Mouse (Mus musculus) liver, embryonic 12.5 days (tissue): Measurements from ENCODE around the gene Fkbpl. TPM values are rescaled to one million over a fixed set of nuclear protein-coding genes. Genes with fewer than 3 reads are reported as not detected.
A peak's percentile ranks its signal among the peaks of the same experiment; 100 is the strongest.

Experiments
- ATAC-seq: fragments of 200-750 bp; cut with Nextera tagmentation; 2 replicates; pipeline ENCODE4 v1.8.0; 2017; ENCODE audit warnings: moderate number of reproducible peaks, mild to moderate bottlenecking, moderate library complexity
- H3K27ac ChIP-seq: fragments of 300-500 bp; sonication (generic); 2 replicates; pipeline ENCODE4 v1.5.1; 2016; ENCODE audit warnings: mild to moderate bottlenecking
- H3K27me3 ChIP-seq: fragments of 300-500 bp; sonication (generic); replicated peaks from 2 replicates; pipeline ENCODE4 v1.6.1; 2016; ENCODE audit warnings: mild to moderate bottlenecking, moderate library complexity
- H3K36me3 ChIP-seq: fragments of 300-500 bp; sonication (generic); 2 replicates; pipeline ENCODE4 v1.6.1; 2016; ENCODE audit warnings: mild to moderate bottlenecking, moderate library complexity
- H3K4me1 ChIP-seq: fragments of 300-500 bp; sonication (generic); 2 replicates; pipeline ENCODE4 v1.6.1; 2016
- H3K4me2 ChIP-seq: fragments of 300-500 bp; sonication (generic); 2 replicates; pipeline ENCODE4 v1.6.1; 2016; ENCODE audit warnings: mild to moderate bottlenecking, moderate library complexity
- H3K4me3 ChIP-seq: fragments of 300-500 bp; sonication (generic); 2 replicates; pipeline ENCODE4 v1.5.1; 2016; ENCODE audit warnings: mild to moderate bottlenecking, moderate library complexity
- H3K9ac ChIP-seq: fragments of 300-500 bp; sonication (generic); 2 replicates; pipeline ENCODE4 v1.6.1; 2016; ENCODE audit warnings: mild to moderate bottlenecking, moderate library complexity
- H3K9me3 ChIP-seq: fragments of 300-500 bp; sonication (generic); replicated peaks from 2 replicates; pipeline ENCODE4 v1.6.1; 2016; ENCODE audit warnings: mild to moderate bottlenecking, moderate library complexity
- WGBS: fragments of 180-500 bp; shearing (Covaris S2); methylation state at CpG from one replicate; pipeline ENCODE4 v1.1.7; 2016; ENCODE audit not compliant: insufficient replicate concordance; 5-methylcytosine and 5-hydroxymethylcytosine counted together
- polyA plus RNA-seq: library from polyadenylated mRNA; unstranded; fragments of >200 nt; fragmentation: Nextera tagmentation; extraction: Ambion mirVana; gene quantifications from 2 replicates; pipeline ENCODE4 v1.2.1, GENCODE M21; 2016

Gene Fkbpl
- polyA plus RNA-seq, 1 experiment from 2014 or later, result 7.1 TPM

DNA sequence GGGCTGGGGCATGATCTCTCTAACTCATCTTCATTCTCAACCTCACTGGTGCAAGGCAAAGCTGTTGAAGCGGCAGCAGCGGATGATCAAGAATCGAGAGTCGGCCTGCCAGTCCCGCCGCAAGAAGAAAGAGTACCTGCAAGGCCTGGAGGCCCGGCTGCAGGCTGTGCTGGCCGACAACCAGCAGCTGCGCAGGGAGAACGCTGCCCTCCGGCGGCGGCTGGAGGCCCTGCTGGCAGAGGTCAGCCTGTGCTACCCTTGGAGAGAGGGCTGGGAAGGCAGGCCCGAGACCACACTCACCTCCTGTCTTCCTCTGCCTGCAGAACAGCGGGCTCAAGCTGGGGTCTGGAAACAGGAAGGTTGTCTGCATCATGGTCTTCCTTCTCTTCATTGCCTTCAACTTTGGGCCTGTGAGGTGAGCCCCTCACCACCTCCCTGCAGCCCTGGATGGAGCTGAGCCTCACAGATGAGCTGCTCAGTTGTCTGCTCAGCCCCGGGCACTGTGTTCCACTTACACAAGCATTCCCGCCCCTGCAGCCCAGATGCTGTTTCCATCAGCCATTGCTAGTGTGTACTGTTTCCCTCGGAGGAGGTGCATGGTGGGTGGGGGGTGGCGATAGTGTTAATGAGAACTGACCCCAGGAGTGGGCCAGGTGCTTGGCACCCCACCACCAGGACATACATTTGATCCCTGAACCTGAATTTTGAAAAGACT is 7.1 kb downstream of the Fkbpl start:
- no peak overlapping the region for H3K9ac ChIP-seq
- H3K36me3 ChIP-seq, result peaks cover 68% of the 10 kb centered on the region
- no peak overlapping the region for H3K27ac ChIP-seq
- peaks cover 20% of the 10 kb centered on the region for H3K4me1 ChIP-seq
- no peaks in the 10 kb centered on the region for H3K9me3 ChIP-seq
- H3K4me3 ChIP-seq, result no peak overlapping the region
- ATAC-seq, result no peak
- no peak overlapping the region for H3K4me2 ChIP-seq
- no peaks in the 10 kb centered on the region for H3K27me3 ChIP-seq
- 59% methylated on average over 19 of the region's 19 CpGs for WGBS

- H3K27ac ChIP-seq, result no peak overlapping the region
- peaks cover 17% of the 10 kb centered on the region for H3K4me1 ChIP-seq
- no peak for ATAC-seq
- H3K9me3 ChIP-seq, result no peaks in the 10 kb centered on the region
- H3K9ac ChIP-seq, result no peak overlapping the region
- H3K4me3 ChIP-seq, result no peak overlapping the region
- peaks cover 7% of the 10 kb centered on the region for H3K27me3 ChIP-seq
- no peak overlapping the region for H3K4me2 ChIP-seq
- 77% methylated on average over 10 of the region's 10 CpGs for WGBS
- H3K36me3 ChIP-seq, result peaks cover 68% of the 10 kb centered on the region
Measured at GRCm38 (mm10) chr17:34652546-34652945, 8.0 kb downstream of the Fkbpl start.

DNA sequence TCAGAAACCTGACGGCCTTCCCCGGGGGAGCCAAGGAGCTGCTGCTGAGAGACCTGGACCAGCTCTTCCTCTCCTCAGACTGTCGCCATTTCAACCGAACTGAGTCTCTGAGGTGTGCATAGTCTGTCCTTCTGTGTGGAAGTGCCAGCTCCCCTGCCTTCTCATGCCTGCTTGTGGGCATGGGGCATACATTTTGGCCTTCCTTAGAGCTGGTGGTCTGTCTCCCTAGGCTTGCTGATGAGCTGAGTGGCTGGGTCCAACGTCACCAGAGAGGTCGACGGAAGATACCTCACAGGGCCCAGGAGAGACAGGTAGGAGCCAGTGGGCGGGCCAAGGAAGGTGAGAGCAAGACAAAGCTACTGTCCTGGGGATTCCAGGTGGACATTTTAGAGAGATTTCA is 8.4 kb downstream of the Fkbpl start:
- Histone ChIP-seq H3K27ac (no peak overlapping the region), H3K4me2 (no peak overlapping the region), H3K27me3 (peaks cover 11% of the 10 kb centered on the region), H3K4me3 (no peak overlapping the region), H3K9me3 (no peaks in the 10 kb centered on the region), H3K36me3 (peaks cover 68% of the 10 kb centered on the region), H3K4me1 (peaks cover 13% of the 10 kb centered on the region), H3K9ac (no peak overlapping the region)
- ATAC-seq, result no peak
- 83% methylated on average over 8 of the region's 8 CpGs for WGBS

DNA sequence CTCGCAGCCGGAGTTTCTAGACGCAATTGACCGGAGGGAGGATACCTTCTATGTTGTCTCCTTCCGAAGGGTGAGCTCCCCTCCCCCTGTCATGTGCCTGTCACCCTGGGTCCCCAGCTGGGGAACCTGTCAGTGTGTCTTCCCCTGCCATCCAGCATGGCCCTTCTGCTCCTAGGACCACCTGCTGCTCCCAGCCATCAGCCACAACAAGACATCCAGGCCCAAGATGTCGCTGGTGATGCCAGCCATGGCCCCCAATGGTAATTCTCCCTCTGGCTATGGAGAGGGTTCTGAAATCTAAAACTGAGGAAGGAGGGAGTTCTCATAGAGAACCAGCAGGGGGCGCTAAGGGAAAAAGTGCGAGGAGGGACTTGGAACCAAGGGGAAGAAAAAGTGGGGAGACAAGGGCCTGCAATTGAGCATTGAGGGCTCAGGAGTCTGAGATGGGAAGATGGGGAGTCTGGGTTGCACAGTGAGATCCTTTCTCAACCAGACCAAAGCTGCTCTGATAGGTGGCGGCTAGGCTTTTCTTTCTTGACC is 9.3 kb downstream of the Fkbpl start:
- 55% methylated on average over 9 of the region's 9 CpGs for WGBS

DNA sequence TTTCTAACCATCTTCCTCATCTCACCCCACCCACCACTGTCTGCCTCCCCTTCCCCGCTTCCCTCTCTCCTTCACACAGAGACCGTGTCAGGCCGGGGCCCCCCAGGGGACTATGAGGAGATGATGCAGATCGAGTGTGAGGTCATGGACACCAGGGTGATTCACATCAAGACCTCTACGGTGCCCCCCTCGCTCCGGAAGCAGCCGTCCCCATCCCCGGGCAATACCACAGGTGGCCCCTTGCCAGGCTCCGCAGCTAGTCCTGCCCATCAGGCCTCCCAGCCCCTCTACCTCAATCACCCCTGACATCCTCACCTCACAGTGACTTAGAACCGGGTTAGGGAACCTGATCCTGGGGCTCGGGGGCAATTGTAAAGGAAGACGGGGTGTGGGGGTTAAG is 9.8 kb downstream of the Fkbpl start:
- no peak overlapping the region for H3K9ac ChIP-seq
- no peak for ATAC-seq
- 83% methylated on average over 13 of the region's 13 CpGs for WGBS
- no peak overlapping the region for H3K4me2 ChIP-seq
- H3K36me3 ChIP-seq, result peaks cover 57% of the 10 kb centered on the region
- H3K27me3 ChIP-seq, result peaks cover 24% of the 10 kb centered on the region
- no peaks in the 10 kb centered on the region for H3K9me3 ChIP-seq
- H3K27ac ChIP-seq, result no peak overlapping the region
- peaks cover 8% of the 10 kb centered on the region; the same call in 1 of the 2 replicates for H3K4me1 ChIP-seq
- no peak overlapping the region for H3K4me3 ChIP-seq

More for the DNA sequence above, 9.3 kb downstream of the Fkbpl start:
- no peak overlapping the region for H3K27ac ChIP-seq
- peaks cover 62% of the 10 kb centered on the region for H3K36me3 ChIP-seq
- no peak overlapping the region for H3K4me3 ChIP-seq
- H3K9ac ChIP-seq, result no peak overlapping the region
- H3K4me1 ChIP-seq, result peaks cover 8% of the 10 kb centered on the region; the same call in 1 of the 2 replicates
- no peaks in the 10 kb centered on the region for H3K9me3 ChIP-seq
- no peak overlapping the region for H3K4me2 ChIP-seq
- peaks cover 19% of the 10 kb centered on the region for H3K27me3 ChIP-seq
- no peak for ATAC-seq

- H3K4me1 ChIP-seq, result peaks cover 8% of the 10 kb centered on the region; the same call in 1 of the 2 replicates
- H3K9me3 ChIP-seq, result no peaks in the 10 kb centered on the region
- no peak overlapping the region for H3K27ac ChIP-seq
- no peak overlapping the region for H3K4me3 ChIP-seq
- peaks cover 49% of the 10 kb centered on the region for H3K36me3 ChIP-seq
- no peak overlapping the region for H3K9ac ChIP-seq
- no peak overlapping the region for H3K4me2 ChIP-seq
- 60% methylated on average over 7 of the region's 7 CpGs for WGBS
- 0 out of 2 replicates have a peak, but pooled peaks have one; percentile 7 for ATAC-seq
- peaks cover 32% of the 10 kb centered on the region for H3K27me3 ChIP-seq
Measured at GRCm38 (mm10) chr17:34655160-34655559, 10.6 kb downstream of the Fkbpl start.

DNA sequence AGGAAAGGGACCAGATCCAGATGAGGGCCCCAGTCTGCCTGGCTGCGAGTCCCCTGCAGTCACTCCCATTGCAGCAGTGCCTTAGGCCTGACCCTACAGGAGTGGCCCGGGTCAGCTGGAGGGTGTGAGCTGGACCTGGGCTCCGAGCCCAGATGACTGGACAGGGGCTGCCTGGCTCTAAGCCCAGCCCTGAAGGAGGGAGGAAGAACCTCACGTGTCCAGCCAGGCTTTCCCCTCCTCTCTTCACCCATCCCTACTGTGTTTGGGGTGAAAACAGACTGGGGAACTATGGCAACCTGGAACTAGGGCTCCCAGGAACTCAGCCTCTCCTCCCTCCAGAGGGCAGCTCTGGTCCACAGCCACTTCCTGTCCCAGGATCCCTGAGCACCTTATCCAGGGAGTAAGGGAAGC is 11.0 kb downstream of the Fkbpl start:
- Histone ChIP-seq H3K4me3 (no peak overlapping the region), H3K27me3 (peaks cover 36% of the 10 kb centered on the region), H3K36me3 (peaks cover 45% of the 10 kb centered on the region), H3K9me3 (no peaks in the 10 kb centered on the region), H3K9ac (no peak overlapping the region), H3K4me2 (no peak overlapping the region), H3K27ac (no peak overlapping the region), H3K4me1 (peaks cover 11% of the 10 kb centered on the region; the same call in 1 of the 2 replicates)
- ATAC-seq, result peak; percentile 31; the same call in 1 of the 2 replicates
- WGBS, result 71% methylated on average over 4 of the region's 4 CpGs

GRCm38 (mm10) chr17:34656666-34657065 is 12.1 kb downstream of the Fkbpl start:
- ATAC-seq, result no peak
- H3K4me2 ChIP-seq, result no peak overlapping the region
- peaks cover 47% of the 10 kb centered on the region for H3K27me3 ChIP-seq
- no peak overlapping the region for H3K9ac ChIP-seq
- 56% methylated on average over 8 of the region's 8 CpGs for WGBS
- H3K4me1 ChIP-seq, result peaks cover 21% of the 10 kb centered on the region; the same call in 1 of the 2 replicates
- H3K27ac ChIP-seq, result no peak overlapping the region
- H3K9me3 ChIP-seq, result no peaks in the 10 kb centered on the region
- H3K4me3 ChIP-seq, result no peak overlapping the region
- H3K36me3 ChIP-seq, result peaks cover 34% of the 10 kb centered on the region

GRCm38 (mm10) chr17:34657271-34657670 is 12.7 kb downstream of the Fkbpl start:
- Histone ChIP-seq H3K4me2 (no peak overlapping the region), H3K9me3 (no peaks in the 10 kb centered on the region), H3K36me3 (peaks cover 28% of the 10 kb centered on the region), H3K4me3 (no peak overlapping the region), H3K27me3 (peaks cover 48% of the 10 kb centered on the region), H3K27ac (no peak overlapping the region), H3K9ac (no peak overlapping the region), H3K4me1 (peaks cover 22% of the 10 kb centered on the region; the same call in 1 of the 2 replicates)
- WGBS, result 27% methylated on average over 2 of the region's 2 CpGs
- no peak for ATAC-seq

- Histone ChIP-seq H3K9ac (no peak overlapping the region), H3K9me3 (no peaks in the 10 kb centered on the region), H3K4me3 (no peak overlapping the region), H3K27me3 (peaks cover 56% of the 10 kb centered on the region), H3K4me1 (peaks cover 22% of the 10 kb centered on the region; the same call in 1 of the 2 replicates), H3K4me2 (no peak overlapping the region), H3K36me3 (peaks cover 19% of the 10 kb centered on the region), H3K27ac (no peak overlapping the region)
- 23% methylated on average over 2 of the region's 2 CpGs for WGBS
- ATAC-seq, result no peak
Measured at GRCm38 (mm10) chr17:34658145-34658544, 13.6 kb downstream of the Fkbpl start.

DNA sequence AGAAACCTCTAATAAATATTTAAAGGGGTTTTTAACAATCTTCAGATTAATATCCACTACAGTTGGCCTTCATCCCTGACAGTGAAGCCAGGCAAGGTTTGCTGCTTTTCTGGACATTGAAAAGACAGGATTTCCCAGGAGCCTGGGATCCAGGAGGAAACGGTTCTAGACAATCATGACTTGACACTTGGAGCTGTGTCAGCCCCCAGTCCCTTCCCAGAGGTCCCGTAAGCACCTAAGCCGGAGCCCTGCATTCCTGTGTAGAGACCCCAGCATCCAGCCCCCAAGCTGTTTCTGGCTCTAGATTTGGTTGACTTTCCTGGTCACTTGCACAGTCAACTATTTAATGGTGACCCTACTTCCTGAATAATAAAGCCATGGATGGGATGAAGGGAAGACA is 14.0 kb downstream of the Fkbpl start:
- H3K27ac ChIP-seq, result no peak overlapping the region
- 58% methylated on average over 3 of the region's 3 CpGs for WGBS
- H3K36me3 ChIP-seq, result peaks cover 15% of the 10 kb centered on the region
- H3K4me2 ChIP-seq, result no peak overlapping the region
- H3K9ac ChIP-seq, result no peak overlapping the region; the same call in 1 of the 2 replicates
- peaks cover 61% of the 10 kb centered on the region for H3K27me3 ChIP-seq
- ATAC-seq, result no peak
- no peak overlapping the region for H3K4me3 ChIP-seq
- H3K4me1 ChIP-seq, result peaks cover 22% of the 10 kb centered on the region; the same call in 1 of the 2 replicates
- H3K9me3 ChIP-seq, result no peaks in the 10 kb centered on the region

DNA sequence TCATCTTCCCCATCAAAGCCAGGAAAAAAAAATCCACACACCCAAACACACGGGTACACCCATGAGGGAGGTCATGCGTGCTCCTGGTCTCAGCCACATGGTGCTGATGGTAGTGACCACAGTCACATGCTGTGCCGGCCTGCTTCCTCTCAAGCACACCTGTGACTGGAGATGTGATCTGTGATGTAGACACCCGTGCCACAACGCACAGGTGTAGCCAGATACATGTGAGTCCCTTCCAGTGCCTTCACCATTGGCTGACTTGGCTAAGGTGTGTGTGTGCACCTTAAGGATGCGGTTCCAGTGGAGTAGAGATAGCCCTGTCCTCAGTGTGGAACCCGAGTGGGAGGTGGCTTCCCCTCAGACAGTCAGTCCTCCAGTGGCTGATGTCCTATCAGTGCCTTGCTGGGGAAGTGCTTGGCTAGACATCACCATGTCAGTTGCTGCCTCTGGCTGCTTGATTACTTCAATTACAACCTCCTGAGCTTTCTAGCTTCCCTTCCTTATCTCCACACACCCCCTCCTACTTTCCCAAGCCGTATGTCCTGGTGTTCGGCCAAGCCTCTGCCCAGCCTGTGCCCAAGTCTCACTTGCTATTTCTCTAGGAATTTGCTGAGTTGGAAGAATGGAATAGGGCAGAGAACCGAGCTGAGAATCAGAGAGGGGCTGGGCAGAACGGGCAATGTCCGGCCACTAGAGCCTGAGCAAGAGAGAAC is 14.8 kb downstream of the Fkbpl start:
- H3K9ac ChIP-seq, result no peak overlapping the region
- H3K4me2 ChIP-seq, result no peak overlapping the region
- H3K36me3 ChIP-seq, result peaks cover 7% of the 10 kb centered on the region; the same call in 1 of the 2 replicates
- H3K4me3 ChIP-seq, result no peak overlapping the region
- peaks cover 22% of the 10 kb centered on the region; the same call in 1 of the 2 replicates for H3K4me1 ChIP-seq
- 37% methylated on average over 12 of the region's 12 CpGs for WGBS
- no peak overlapping the region for H3K27ac ChIP-seq
- no peaks in the 10 kb centered on the region for H3K9me3 ChIP-seq
- no peak for ATAC-seq
- H3K27me3 ChIP-seq, result peaks cover 66% of the 10 kb centered on the region
